Mouse (Mus musculus) liver, adult 2 months (tissue): ENCODE data around the gene Tmem50a. TPM values are rescaled to one million over a fixed set of nuclear protein-coding genes. Genes with fewer than 3 reads are reported as not detected.

Source experiments
- DNase-seq: peaks from one replicate; pipeline ENCODE4 v3.0.0-alpha.2; 2011; ENCODE audit warnings: low read depth, low spot score; ENCODE audit errors: extremely low read depth
- H3K27ac ChIP-seq: fragments of 200-500 bp; replicated peaks from 2 replicates; pipeline ENCODE4 v1.5.1; 2012; ENCODE audit warnings: low read depth, mild to moderate bottlenecking, control low read depth, inconsistent platforms, low read length; ENCODE audit not compliant: insufficient read depth
- H3K27me3 ChIP-seq: fragments of 200-500 bp; 2 replicates; pipeline ENCODE4 v1.6.1; 2012; ENCODE audit warnings: mild to moderate bottlenecking, moderate library complexity, low read length, inconsistent platforms; ENCODE audit not compliant: control insufficient read depth, insufficient read depth
- H3K36me3 ChIP-seq: fragments of 200-500 bp; 2 replicates; pipeline ENCODE4 v1.6.1; 2012; ENCODE audit warnings: low read length, inconsistent platforms; ENCODE audit not compliant: control insufficient read depth, insufficient read depth
- H3K4me1 ChIP-seq: fragments of 200-500 bp; 2 replicates; pipeline ENCODE4 v1.6.1; 2011; ENCODE audit warnings: low read length; ENCODE audit not compliant: control insufficient read depth, insufficient read depth
- H3K4me3 ChIP-seq: fragments of 200-500 bp; 2 replicates; pipeline ENCODE4 v1.5.1; 2011; ENCODE audit warnings: low read depth, mild to moderate bottlenecking, control low read depth, low read length, moderate library complexity; ENCODE audit not compliant: insufficient read depth
- H3K79me2 ChIP-seq: fragments of 200-500 bp; 2 replicates; pipeline ENCODE4 v1.6.1; 2012; ENCODE audit warnings: inconsistent platforms, mild to moderate bottlenecking, low read length, moderate library complexity; ENCODE audit not compliant: control insufficient read depth, insufficient read depth
- H3K9ac ChIP-seq: fragments of 200-500 bp; 2 replicates; pipeline ENCODE4 v1.6.1; 2012; ENCODE audit warnings: low read depth, mild to moderate bottlenecking, control low read depth, inconsistent platforms, low read length
- CTCF ChIP-seq: fragments of 200-500 bp; IDR thresholded peaks from 2 replicates; pipeline ENCODE4 v1.5.1; 2011; ENCODE audit warnings: low read depth, low read length, control low read depth
- POLR2A ChIP-seq: fragments of 200-500 bp; IDR thresholded peaks from 2 replicates; pipeline ENCODE4 v1.6.1; 2011; ENCODE audit warnings: low read length, control low read depth; ENCODE audit not compliant: insufficient read depth; ENCODE audit errors: extremely low read depth
- WGBS: fragments of 180-500 bp; shearing (Covaris S2); methylation state at CpG from one replicate; pipeline ENCODE4 v1.1.7; 2018; 5-methylcytosine and 5-hydroxymethylcytosine counted together
- polyA plus RNA-seq: library from polyadenylated mRNA; depleted of rRNA; stranded (reverse); fragments of >200 nt; gene quantifications from 2 replicates; pipeline ENCODE4 v1.2.3, GENCODE M21; 2012
- total RNA-seq: library from RNA; depleted of rRNA; stranded (reverse); fragments of >200 nt; gene quantifications from 2 replicates; pipeline ENCODE4 v1.2.3, GENCODE M21; 2014

Tmem50a gene
- total and polyA plus RNA-seq, 2 experiments, result 90.6 to 115 TPM

GRCm38 (mm10) chr4:134921703-134922102, 6.9 kb upstream of the Tmem50a start:
- WGBS, result 97% methylated on average over 4 of the region's 4 CpGs
- Histone ChIP-seq H3K36me3 (peaks cover 20% of the 10 kb centered on the region), H3K4me3 (no peak overlapping the region), H3K79me2 (peaks cover 10% of the 10 kb centered on the region), H3K9ac (no peak overlapping the region), H3K27ac (peak overlapping the region; percentile 8), H3K4me1 (peaks cover 9% of the 10 kb centered on the region; the same call in 1 of the 2 replicates), H3K27me3 (no peaks in the 10 kb centered on the region)
- no peak for DNase-seq
- TF ChIP-seq CTCF, result no peak
- TF ChIP-seq POLR2A, result no peak

- H3K79me2 ChIP-seq, result peaks cover 10% of the 10 kb centered on the region
- TF ChIP-seq CTCF, result no peak
- TF ChIP-seq POLR2A, result no peak
- H3K9ac ChIP-seq, result no peak overlapping the region
- H3K27ac ChIP-seq, result no peak overlapping the region
- 96% methylated on average over 6 of the region's 6 CpGs for WGBS
- H3K4me1 ChIP-seq, result peaks cover 7% of the 10 kb centered on the region; the same call in 1 of the 2 replicates
- H3K36me3 ChIP-seq, result peaks cover 10% of the 10 kb centered on the region
- H3K4me3 ChIP-seq, result no peak overlapping the region
- no peak for DNase-seq
- H3K27me3 ChIP-seq, result no peaks in the 10 kb centered on the region
Measured at GRCm38 (mm10) chr4:134920631-134921030, 5.8 kb upstream of the Tmem50a start.

GRCm38 (mm10) chr4:134919733-134920540, 5.1 kb upstream of the Tmem50a start:
- 60% methylated on average over 12 of the region's 12 CpGs for whole genome bisulfite sequencing
- Histone ChIP-seq H3K27me3 (no peaks in the 10 kb centered on the region), H3K36me3 (peaks cover 4% of the 10 kb centered on the region), H3K4me3 (no peak overlapping the region), H3K79me2 (peaks cover 10% of the 10 kb centered on the region), H3K9ac (no peak overlapping the region), H3K4me1 (peaks cover 10% of the 10 kb centered on the region; the same call in 1 of the 2 replicates), H3K27ac (no peak overlapping the region)
- DNase-seq, result peak; percentile 53
- TF ChIP-seq CTCF (no peak), POLR2A (no peak)

- H3K9ac ChIP-seq, result peak overlapping the region; percentile 61
- WGBS, result under 1% methylated on average over 7 of the region's 7 CpGs
- no peaks in the 10 kb centered on the region for H3K36me3 ChIP-seq
- no peak for TF ChIP-seq POLR2A
- TF ChIP-seq CTCF, result no peak
- peak overlapping the region; percentile 80 for H3K27ac ChIP-seq
- H3K27me3 ChIP-seq, result no peaks in the 10 kb centered on the region
- H3K4me3 ChIP-seq, result peak overlapping the region; percentile 49
- peak; percentile 100 for DNase-seq
- H3K79me2 ChIP-seq, result 0 out of 2 replicates have a peak, but pooled peaks cover under 1% of the 10 kb centered on the region
- H3K4me1 ChIP-seq, result peaks cover 10% of the 10 kb centered on the region; the same call in 1 of the 2 replicates
Measured at GRCm38 (mm10) chr4:134918381-134918780, 3.6 kb upstream of the Tmem50a start.

GRCm38 (mm10) chr4:134917194-134917593, 2.4 kb upstream of the Tmem50a start:
- peak; percentile 33 for DNase-seq
- H3K9ac ChIP-seq, result 0 out of 2 replicates have a peak overlapping the region, but pooled peaks have one; percentile 44
- peak overlapping the region; percentile 80 for H3K27ac ChIP-seq
- 76% methylated on average over 3 of the region's 3 CpGs for WGBS
- H3K36me3 ChIP-seq, result peaks cover 2% of the 10 kb centered on the region; the same call in 1 of the 2 replicates
- TF ChIP-seq POLR2A (no peak), CTCF (no peak)
- H3K79me2 ChIP-seq, result peaks cover 5% of the 10 kb centered on the region; the same call in 1 of the 2 replicates
- H3K4me3 ChIP-seq, result peak overlapping the region; percentile 28; the same call in 1 of the 2 replicates
- H3K4me1 ChIP-seq, result peaks cover 12% of the 10 kb centered on the region; the same call in 1 of the 2 replicates
- H3K27me3 ChIP-seq, result no peaks in the 10 kb centered on the region
